Mouse (Mus musculus) embryonic fibroblast, embryonic 13.5 days (primary cell): ENCODE results near the gene Apod.

ENCODE experiments used
- CTCF ChIP-seq: IDR thresholded peaks from 2 replicates; pipeline ENCODE4 v1.5.1; 2011; ENCODE audit warnings: mild to moderate bottlenecking, control low read depth, low read length, moderate library complexity, borderline replicate concordance; ENCODE audit not compliant: insufficient read depth
- POLR2A ChIP-seq: IDR thresholded peaks from 2 replicates; pipeline ENCODE4 v1.6.1; 2011; ENCODE audit warnings: low read depth, mild to moderate bottlenecking, control low read depth, low read length, moderate library complexity

- TF ChIP-seq CTCF (no peak), POLR2A (no peak)
These were observed 44.4 kb upstream of the Apod start for GRCm38 (mm10) chr16:31358991-31359390.
